Mouse (Mus musculus): ENCODE results near the gene Prune1. TPM values are rescaled to one million over a fixed set of nuclear protein-coding genes. Genes with fewer than 3 reads are reported as not detected.

Prune1 gene
- polyA plus RNA-seq, 2 experiments = 6.8 to 8.0 TPM

DNA sequence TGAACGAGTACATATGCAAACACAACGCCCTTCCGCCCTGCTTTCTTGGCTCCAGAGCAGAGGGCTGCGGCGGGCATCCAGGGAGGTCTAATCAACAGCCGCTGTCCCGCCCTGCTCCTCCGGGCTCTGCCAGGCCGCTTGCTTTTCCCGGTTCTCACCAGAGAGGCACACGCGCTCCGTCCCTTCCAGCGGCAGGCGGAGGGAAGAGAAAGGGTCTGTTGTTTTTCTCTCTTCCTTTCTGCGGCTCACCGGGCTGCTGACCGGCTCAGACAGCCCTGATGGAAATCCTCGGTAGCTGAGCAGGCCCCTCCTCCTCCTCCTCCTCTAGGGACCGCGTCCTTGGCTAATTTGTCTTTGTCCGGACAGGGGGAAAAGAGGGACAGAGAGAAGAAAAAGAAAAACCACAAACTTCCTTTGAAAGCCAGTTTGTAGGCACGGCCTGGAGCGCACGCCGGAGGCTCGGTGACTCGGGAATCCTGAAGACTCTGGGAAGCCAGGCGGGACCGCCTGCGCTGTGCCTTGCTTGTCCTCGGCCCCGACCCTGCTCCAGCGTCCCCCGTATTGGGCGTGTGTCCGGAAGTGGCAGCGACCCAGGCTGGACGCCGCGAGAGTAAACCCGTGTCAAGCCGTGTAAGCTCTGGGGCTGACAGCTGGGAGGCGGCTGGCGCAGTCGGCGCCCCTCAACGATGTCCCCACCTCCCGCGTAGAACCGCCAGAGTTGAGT is 1.2 kb upstream of the Prune1 start:
- Histone ChIP-seq H3K4me1 (replicated peaks; ENCODE audit: control insufficient read depth in 2 of 2, insufficient read depth in 2 of 2, low read length in 1 of 2) (peaks cover 13 to 28% of the 10 kb centered on the region in 2 experiments), H3K9me3 (ENCODE audit: control insufficient read depth, low read length) (no peaks in the 10 kb centered on the region), H3K27me3 (ENCODE audit: control insufficient read depth, insufficient read depth, low read length) (no peaks in the 10 kb centered on the region), H3K27ac (peak overlapping the region; percentile 82), H3K36me3 (replicated peaks; ENCODE audit: control insufficient read depth, insufficient read depth, low read depth) (no peaks in the 10 kb centered on the region; the same call in 1 of the 2 replicates), H3K4me2 (ENCODE audit: low read depth) (peak overlapping the region; percentile 87), H3K9ac (replicated peaks) (peak overlapping the region; percentile 95), H3K4me3 (ENCODE audit: insufficient read depth in 1 of 2, low read depth in 2 of 2, low read length in 2 of 2) (peak overlapping the region; percentile 75 to 88)
- ATAC-seq (ENCODE audit: insufficient read depth) (peak; percentile 72), DNase-seq (ENCODE audit: low read depth in 3 of 3, low spot score in 3 of 3) (peak; percentile 64 to 72 (median 65))
- WGBS (ENCODE audit: insufficient replicate concordance) = 0% methylated on average over 51 of the region's 51 CpGs
- peak; percentile 65 for TF ChIP-seq CTCF (IDR thresholded peaks at IDR 0.05; ENCODE audit: low read depth)
- 0 out of 2 replicates have a peak, but pooled peaks have one; percentile 9 for TF ChIP-seq EP300 (IDR thresholded peaks at IDR 0.05; ENCODE audit: low read depth)

DNA sequence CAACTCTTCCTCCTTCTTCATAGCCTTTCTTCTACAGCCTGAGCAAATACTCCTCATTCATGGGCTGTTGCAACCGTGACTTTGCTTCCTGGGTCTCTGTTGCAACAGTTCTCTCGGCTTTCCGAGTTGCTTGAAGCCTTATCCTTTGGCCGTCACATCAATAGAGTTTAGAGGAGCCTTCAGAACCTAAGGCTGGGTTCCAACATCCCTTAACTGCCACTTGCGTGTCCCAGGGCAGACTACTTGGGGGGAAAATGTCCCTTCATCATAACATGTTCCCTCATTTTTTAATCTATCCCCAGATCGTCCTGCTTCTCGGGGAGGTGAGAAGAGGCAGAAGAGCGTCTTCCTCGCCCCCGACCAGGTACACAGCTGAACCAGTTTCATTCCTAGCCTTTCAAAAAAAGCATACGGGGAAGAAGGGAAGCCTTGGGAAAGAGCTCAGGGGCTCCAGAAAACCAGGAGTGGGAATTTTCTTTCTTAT is 547 bp upstream of the Prune1 start:
- Histone ChIP-seq H3K4me2 (ENCODE audit: low read depth) (peak overlapping the region; percentile 87), H3K9ac (replicated peaks) (peak overlapping the region; percentile 95), H3K27me3 (ENCODE audit: control insufficient read depth, insufficient read depth, low read length) (no peaks in the 10 kb centered on the region), H3K9me3 (ENCODE audit: control insufficient read depth, low read length) (no peaks in the 10 kb centered on the region), H3K36me3 (replicated peaks; ENCODE audit: control insufficient read depth, insufficient read depth, low read depth) (no peaks in the 10 kb centered on the region; the same call in 1 of the 2 replicates), H3K4me1 (replicated peaks; ENCODE audit: control insufficient read depth in 2 of 2, insufficient read depth in 2 of 2, low read length in 1 of 2) (peaks cover 13 to 30% of the 10 kb centered on the region in 2 experiments), H3K27ac (peak overlapping the region; percentile 82), H3K4me3 (ENCODE audit: insufficient read depth in 1 of 2, low read depth in 2 of 2, low read length in 2 of 2) (peak overlapping the region; percentile 75 to 88)
- DNase-seq (ENCODE audit: low read depth in 3 of 3, low spot score in 3 of 3) = peak; percentile 49 to 61 (median 53)
- 1% methylated on average over 11 of the region's 11 CpGs for WGBS (ENCODE audit: insufficient replicate concordance)
- ATAC-seq (ENCODE audit: insufficient read depth) = peak; percentile 19; the same call in 1 of the 2 replicates
- no peak for TF ChIP-seq CTCF (IDR thresholded peaks at IDR 0.05; ENCODE audit: low read depth)
- TF ChIP-seq EP300 (IDR thresholded peaks at IDR 0.05; ENCODE audit: low read depth) = no peak

DNA sequence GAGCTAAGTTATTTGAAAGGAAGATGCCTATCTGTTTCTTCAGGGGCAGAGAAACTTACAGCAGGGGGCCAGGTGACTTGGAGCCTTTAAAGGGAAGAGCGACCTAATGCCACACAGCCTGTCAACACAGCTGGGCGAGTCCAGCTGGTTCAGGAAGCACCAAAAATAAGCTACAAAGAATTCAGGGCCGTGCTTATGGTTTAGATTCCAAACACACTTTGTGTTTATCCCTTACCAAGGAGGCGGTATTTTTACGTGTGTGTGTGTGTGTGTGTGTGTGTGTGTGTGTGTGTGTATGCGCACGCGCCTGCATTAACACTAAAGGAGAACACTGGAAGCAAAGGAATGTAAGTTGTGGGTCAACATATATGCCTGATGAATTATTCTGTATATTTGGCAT is 1.1 kb downstream of the Prune1 start:
- Histone ChIP-seq H3K27me3 (ENCODE audit: control insufficient read depth, insufficient read depth, low read length) (no peaks in the 10 kb centered on the region), H3K27ac (peak overlapping the region; percentile 85), H3K4me1 (replicated peaks; ENCODE audit: control insufficient read depth in 2 of 2, insufficient read depth in 2 of 2, low read length in 1 of 2) (peaks cover 18 to 36% of the 10 kb centered on the region in 2 experiments), H3K4me2 (ENCODE audit: low read depth) (peak overlapping the region; percentile 87), H3K36me3 (replicated peaks; ENCODE audit: control insufficient read depth, insufficient read depth, low read depth) (no peaks in the 10 kb centered on the region; the same call in 1 of the 2 replicates), H3K9ac (replicated peaks) (peak overlapping the region; percentile 95), H3K4me3 (ENCODE audit: insufficient read depth in 1 of 2, low read depth in 2 of 2, low read length in 2 of 2) (peak overlapping the region; percentile 83 to 88), H3K9me3 (ENCODE audit: control insufficient read depth, low read length) (no peaks in the 10 kb centered on the region)
- DNase-seq (ENCODE audit: low read depth in 3 of 3, low spot score in 3 of 3) (no peak), ATAC-seq (ENCODE audit: insufficient read depth) (no peak)
- WGBS (ENCODE audit: insufficient replicate concordance) = 12% methylated on average over 8 of the region's 8 CpGs
- no peak for TF ChIP-seq CTCF (IDR thresholded peaks at IDR 0.05; ENCODE audit: low read depth)
- no peak for TF ChIP-seq EP300 (IDR thresholded peaks at IDR 0.05; ENCODE audit: low read depth)

DNA sequence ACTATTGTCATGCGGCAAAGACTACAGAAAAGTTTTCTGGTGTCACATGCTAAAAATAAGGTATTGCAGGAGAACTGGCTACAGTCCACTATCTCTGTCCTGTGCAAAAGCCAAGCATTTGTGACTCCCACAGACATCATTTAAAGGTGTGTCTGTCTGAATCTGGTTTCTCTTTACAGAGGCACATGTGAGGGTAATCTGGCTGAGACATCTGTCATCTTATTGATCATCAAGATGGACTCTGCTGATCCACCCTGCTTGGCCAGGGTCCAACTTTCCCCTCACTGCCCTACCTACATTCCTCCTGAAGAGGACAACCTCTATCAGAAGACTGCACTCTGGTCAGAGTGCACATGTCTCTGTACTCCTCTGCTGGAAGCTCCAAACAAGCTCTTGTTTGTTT is 4.7 kb downstream of the Prune1 start:
- peak in 2 of 3 experiments; percentile 57 to 70 for DNase-seq (ENCODE audit: low read depth in 3 of 3, low spot score in 3 of 3)
- no peaks in the 10 kb centered on the region for H3K27me3 ChIP-seq (ENCODE audit: control insufficient read depth, insufficient read depth, low read length)
- H3K4me3 ChIP-seq (ENCODE audit: insufficient read depth in 1 of 2, low read depth in 2 of 2, low read length in 2 of 2) = no peak overlapping the region
- H3K36me3 ChIP-seq (replicated peaks; ENCODE audit: control insufficient read depth, insufficient read depth, low read depth) = no peaks in the 10 kb centered on the region
- H3K4me2 ChIP-seq (ENCODE audit: low read depth) = no peak overlapping the region
- no peaks in the 10 kb centered on the region for H3K9me3 ChIP-seq (ENCODE audit: control insufficient read depth, low read length)
- 64% methylated on average over 1 of the region's 1 CpGs for WGBS (ENCODE audit: insufficient replicate concordance)
- H3K9ac ChIP-seq (replicated peaks) = no peak overlapping the region
- ATAC-seq (ENCODE audit: insufficient read depth) = no peak
- peak overlapping the region; percentile 30 for H3K27ac ChIP-seq
- TF ChIP-seq CTCF (IDR thresholded peaks at IDR 0.05; ENCODE audit: low read depth) = no peak
- TF ChIP-seq EP300 (IDR thresholded peaks at IDR 0.05; ENCODE audit: low read depth) = no peak
- peaks cover 17 to 29% of the 10 kb centered on the region in 2 experiments for H3K4me1 ChIP-seq (replicated peaks; ENCODE audit: control insufficient read depth in 2 of 2, insufficient read depth in 2 of 2, low read length in 1 of 2)

DNA sequence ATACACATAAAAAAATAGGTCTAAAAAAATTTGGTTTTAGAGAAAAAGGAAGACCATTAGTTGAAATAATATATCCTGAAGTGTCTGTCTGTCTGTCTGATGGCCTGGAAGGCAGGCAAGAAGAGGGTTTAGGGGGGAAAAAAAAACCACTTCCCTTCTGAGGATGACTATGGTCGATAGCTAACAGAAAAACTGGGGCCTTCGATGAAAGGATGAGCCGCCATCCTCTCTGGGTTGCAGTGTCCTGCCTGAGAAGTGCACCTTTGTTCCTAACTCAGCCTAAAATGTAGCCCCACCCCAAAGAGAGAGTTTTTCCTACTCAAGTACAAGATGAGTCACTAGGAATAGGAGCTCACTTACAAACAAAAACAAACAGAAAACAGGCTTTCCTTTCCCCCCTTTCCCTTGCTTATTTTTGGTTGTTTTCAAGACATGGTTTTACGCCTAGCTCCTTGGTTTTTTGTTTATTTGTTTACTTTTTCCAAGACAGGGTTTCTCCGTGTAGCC is 5.4 kb downstream of the Prune1 start:
- no peaks in the 10 kb centered on the region for H3K27me3 ChIP-seq (ENCODE audit: control insufficient read depth, insufficient read depth, low read length)
- H3K9me3 ChIP-seq (ENCODE audit: control insufficient read depth, low read length) = no peaks in the 10 kb centered on the region
- H3K36me3 ChIP-seq (replicated peaks; ENCODE audit: control insufficient read depth, insufficient read depth, low read depth) = no peaks in the 10 kb centered on the region
- H3K9ac ChIP-seq (replicated peaks) = no peak overlapping the region
- no peak for TF ChIP-seq EP300 (IDR thresholded peaks at IDR 0.05; ENCODE audit: low read depth)
- TF ChIP-seq CTCF (IDR thresholded peaks at IDR 0.05; ENCODE audit: low read depth) = no peak
- no peak overlapping the region for H3K4me2 ChIP-seq (ENCODE audit: low read depth)
- WGBS (ENCODE audit: insufficient replicate concordance) = 40% methylated on average over 5 of the region's 5 CpGs
- DNase-seq (ENCODE audit: low read depth in 3 of 3, low spot score in 3 of 3) (no peak), ATAC-seq (ENCODE audit: insufficient read depth) (no peak)
- H3K27ac ChIP-seq = peak overlapping the region; percentile 30
- no peak overlapping the region for H3K4me3 ChIP-seq (ENCODE audit: insufficient read depth in 1 of 2, low read depth in 2 of 2, low read length in 2 of 2)
- H3K4me1 ChIP-seq (replicated peaks; ENCODE audit: control insufficient read depth in 2 of 2, insufficient read depth in 2 of 2, low read length in 1 of 2) = peaks cover 17 to 29% of the 10 kb centered on the region in 2 experiments
